9 mouse cellular contexts compared by ENCODE assay signal in genomic region chr4:124203736-124204135, GRCm38 (mm10).
DNase-seq lines count a peak whose midpoint lies in the region; ATAC-seq and TF ChIP-seq lines count a peak whose summit lies in the region.
"Had no signal": no experiment of that assay in that cellular context is flagged by ENCODE, and none has a peak within 500 bp of the region (broad histone marks: within the 10 kb centered on the region; RNA-seq: fewer than 3 reads in every experiment).

No protein-coding gene starts in this region.

- DNase-seq in heart, postnatal 0 days (ENCODE audit: low spot score), result no peak
- no peak for DNase-seq in midbrain, postnatal 0 days (ENCODE audit: low spot score)
- DNase-seq in c-Kit-positive CD71-positive TER-119-positive erythroid progenitor cells, embryonic 14.5 days (ENCODE audit: low spot score), result peak; percentile 10
- DNase-seq in testis, postnatal 10 days (ENCODE audit: low spot score), result peak; percentile 56
- no peak for DNase-seq in gastrocnemius, postnatal 4 days (ENCODE audit: low spot score in 2 of 2)
- no peak for DNase-seq in left cerebral cortex, postnatal 25 days (ENCODE audit: low spot score in 2 of 2)

- H3K9me3 ChIP-seq in heart, postnatal 0 days (replicated peaks; ENCODE audit: control insufficient read depth, low read length), result 0 out of 2 replicates have a peak, but pooled peaks cover 4% of the 10 kb centered on the region
- H3K9me3 ChIP-seq in heart, embryonic 12.5 days (replicated peaks), result peaks cover 8% of the 10 kb centered on the region
- H3K9me3 ChIP-seq in midbrain, postnatal 0 days (ENCODE audit: low read length), result no peaks in the 10 kb centered on the region
- H3K9me3 ChIP-seq in midbrain, embryonic 13.5 days, result no peaks in the 10 kb centered on the region
- H3K9me3 ChIP-seq: hindbrain, embryonic 10.5 days had no signal

- no peaks in the 10 kb centered on the region for H3K36me3 ChIP-seq in heart, postnatal 0 days (replicated peaks; ENCODE audit: control insufficient read depth, insufficient read depth, low read length)
- no peaks in the 10 kb centered on the region for H3K36me3 ChIP-seq in heart, embryonic 12.5 days
- no peaks in the 10 kb centered on the region for H3K36me3 ChIP-seq in midbrain, postnatal 0 days (ENCODE audit: insufficient read depth, low read length)
- H3K36me3 ChIP-seq in midbrain, embryonic 13.5 days, result no peaks in the 10 kb centered on the region
- H3K36me3 ChIP-seq: hindbrain, embryonic 10.5 days had no signal

- TF ChIP-seq CTCF in heart, postnatal 0 days (IDR thresholded peaks at IDR 0.05; ENCODE audit: low read depth), result peak; percentile 40
- peak; percentile 61 for TF ChIP-seq CTCF in midbrain, postnatal 0 days (IDR thresholded peaks at IDR 0.05)

- H3K4me3 ChIP-seq in heart, postnatal 0 days (ENCODE audit: low read depth, low read length), result no peak overlapping the region
- H3K4me3 ChIP-seq in heart, embryonic 12.5 days, result no peak overlapping the region
- H3K4me3 ChIP-seq in midbrain, postnatal 0 days (ENCODE audit: low read depth, low read length), result no peak overlapping the region
- H3K4me3 ChIP-seq in midbrain, embryonic 13.5 days (replicated peaks), result no peak overlapping the region
- H3K4me3 ChIP-seq: hindbrain, embryonic 10.5 days had no signal

- WGBS in heart, postnatal 0 days, result 63% methylated on average over 2 of the region's 2 CpGs
- WGBS in heart, embryonic 12.5 days, result 76% methylated on average over 2 of the region's 2 CpGs
- WGBS in midbrain, postnatal 0 days, result 70% methylated on average over 2 of the region's 2 CpGs
- 68% methylated on average over 2 of the region's 2 CpGs for WGBS in midbrain, embryonic 13.5 days

- H3K4me1 ChIP-seq in heart, postnatal 0 days (ENCODE audit: control insufficient read depth, insufficient read depth), result no peaks in the 10 kb centered on the region
- no peaks in the 10 kb centered on the region for H3K4me1 ChIP-seq in heart, embryonic 12.5 days (replicated peaks)
- no peaks in the 10 kb centered on the region for H3K4me1 ChIP-seq in midbrain, postnatal 0 days (ENCODE audit: insufficient read depth, low read length)
- peaks cover 20% of the 10 kb centered on the region for H3K4me1 ChIP-seq in midbrain, embryonic 13.5 days (replicated peaks)

- ATAC-seq in heart, postnatal 0 days (ENCODE audit: insufficient read depth, low read depth), result no peak
- ATAC-seq in heart, embryonic 12.5 days (ENCODE audit: insufficient number of reproducible peaks, low FRiP score), result no peak
- ATAC-seq in midbrain, postnatal 0 days (ENCODE audit: low FRiP score), result no peak
- ATAC-seq in midbrain, embryonic 13.5 days, result no peak

- H3K27ac ChIP-seq in heart, postnatal 0 days (ENCODE audit: low read depth), result no peak overlapping the region
- no peak overlapping the region for H3K27ac ChIP-seq in heart, embryonic 12.5 days (ENCODE audit: poor library complexity, severe bottlenecking)
- H3K27ac ChIP-seq in midbrain, postnatal 0 days (ENCODE audit: low read depth, low read length), result no peak overlapping the region
- no peak overlapping the region for H3K27ac ChIP-seq in midbrain, embryonic 13.5 days
- H3K27ac ChIP-seq: hindbrain, embryonic 10.5 days had no signal

- H3K4me2 ChIP-seq in heart, postnatal 0 days (ENCODE audit: low read depth, low read length), result no peak overlapping the region
- no peak overlapping the region for H3K4me2 ChIP-seq in heart, embryonic 12.5 days
- no peak overlapping the region for H3K4me2 ChIP-seq in midbrain, postnatal 0 days (ENCODE audit: low read depth, low read length, poor library complexity, severe bottlenecking)
- H3K4me2 ChIP-seq in midbrain, embryonic 13.5 days (replicated peaks), result no peak overlapping the region

- intact Hi-C loops in left cerebral cortex, postnatal 25 days (cut with DNase I), result no loop called here

- peaks cover 28% of the 10 kb centered on the region for H3K27me3 ChIP-seq in heart, postnatal 0 days (ENCODE audit: control insufficient read depth, insufficient read depth, low read length)
- H3K27me3 ChIP-seq in heart, embryonic 12.5 days (replicated peaks), result peaks cover 34% of the 10 kb centered on the region
- no peaks in the 10 kb centered on the region for H3K27me3 ChIP-seq in midbrain, postnatal 0 days (ENCODE audit: insufficient read depth, low read length)
- peaks cover 5% of the 10 kb centered on the region for H3K27me3 ChIP-seq in midbrain, embryonic 13.5 days

- H3K9ac ChIP-seq in heart, postnatal 0 days (replicated peaks; ENCODE audit: low read depth, low read length), result no peak overlapping the region
- no peak overlapping the region for H3K9ac ChIP-seq in heart, embryonic 12.5 days
- no peak overlapping the region for H3K9ac ChIP-seq in midbrain, postnatal 0 days (replicated peaks; ENCODE audit: low read length, poor library complexity, severe bottlenecking)
- no peak overlapping the region for H3K9ac ChIP-seq in midbrain, embryonic 13.5 days (replicated peaks)

- TF ChIP-seq EP300 in heart, postnatal 0 days (IDR thresholded peaks at IDR 0.05; ENCODE audit: low read depth), result no peak

Comparison
In these comparisons a context has a peak if more than half of its experiments do, and no peak if none do; other contexts are left out.
1. DNase-seq: peak in c-Kit-positive CD71-positive TER-119-positive erythroid progenitor cells, embryonic 14.5 days (single experiment) and testis, postnatal 10 days (single experiment); none in heart, postnatal 0 days (single experiment), midbrain, postnatal 0 days (single experiment), gastrocnemius, postnatal 4 days (0 of 2) and left cerebral cortex, postnatal 25 days (0 of 2).